Mouse (Mus musculus) midbrain, embryonic 15.5 days (tissue): ENCODE data around the gene Sri. TPM values are rescaled to one million over a fixed set of nuclear protein-coding genes. Genes with fewer than 3 reads are reported as not detected.

Source experiments
- ATAC-seq: fragments of 200-750 bp; cut with Nextera tagmentation; replicated peaks from 2 replicates; pipeline ENCODE4 v1.8.0; 2017; ENCODE audit warnings: moderate TSS enrichment
- H3K27ac ChIP-seq: fragments of 300-500 bp; sonication (generic); 2 replicates; pipeline ENCODE4 v1.5.1; 2015; ENCODE audit warnings: mild to moderate bottlenecking, inconsistent platforms
- H3K27me3 ChIP-seq: fragments of 300-500 bp; sonication (generic); replicated peaks from 2 replicates; pipeline ENCODE4 v1.6.1; 2015; ENCODE audit warnings: inconsistent platforms
- H3K36me3 ChIP-seq: fragments of 300-500 bp; sonication (generic); replicated peaks from 2 replicates; pipeline ENCODE4 v1.6.1; 2015; ENCODE audit warnings: inconsistent platforms
- H3K4me1 ChIP-seq: fragments of 300-500 bp; sonication (generic); 2 replicates; pipeline ENCODE4 v1.6.1; 2015; ENCODE audit warnings: inconsistent platforms
- H3K4me2 ChIP-seq: fragments of 300-500 bp; sonication (generic); 2 replicates; pipeline ENCODE4 v1.6.1; 2015; ENCODE audit warnings: inconsistent platforms, mild to moderate bottlenecking, moderate library complexity
- H3K4me3 ChIP-seq: fragments of 300-500 bp; sonication (generic); 2 replicates; pipeline ENCODE4 v1.5.1; 2015; ENCODE audit warnings: mild to moderate bottlenecking, inconsistent platforms
- H3K9ac ChIP-seq: fragments of 300-500 bp; sonication (generic); 2 replicates; pipeline ENCODE4 v1.6.1; 2015; ENCODE audit warnings: mild to moderate bottlenecking, inconsistent platforms
- H3K9me3 ChIP-seq: fragments of 300-500 bp; sonication (generic); 2 replicates; pipeline ENCODE4 v1.6.1; 2016; ENCODE audit warnings: inconsistent platforms
- WGBS: fragments of 180-500 bp; shearing (Covaris S2); methylation state at CpG from one replicate; pipeline ENCODE4 v1.1.7; 2015; ENCODE audit warnings: mixed read lengths; 5-methylcytosine and 5-hydroxymethylcytosine counted together
- polyA plus RNA-seq: library from polyadenylated mRNA; unstranded; fragments of >200 nt; fragmentation: Nextera tagmentation; extraction: Ambion mirVana; gene quantifications from 2 replicates; pipeline ENCODE4 v1.2.1, GENCODE M21; 2015

The Sri gene
- polyA plus RNA-seq, 1 experiment from 2014 or later, result 158 TPM

DNA sequence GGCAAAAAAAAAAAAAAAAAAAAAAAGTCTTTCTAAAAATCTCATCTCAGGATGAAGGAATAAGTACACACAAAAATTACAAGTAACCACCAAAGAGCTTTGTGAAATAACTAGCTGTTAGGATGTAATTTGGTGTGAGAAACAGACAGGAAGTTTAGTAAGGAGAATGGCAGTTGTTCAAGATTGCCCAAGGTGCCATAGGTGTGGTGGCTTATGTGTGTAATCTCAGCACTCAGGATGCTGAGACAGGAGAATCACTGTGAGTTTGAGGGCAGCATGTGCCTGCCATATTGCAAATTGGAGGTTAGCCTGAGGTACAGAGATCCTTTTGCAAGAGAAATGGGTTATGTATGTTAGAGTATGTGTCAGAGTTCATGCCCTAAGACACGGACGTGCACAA lies 16.6 kb downstream of the Sri start:
- Histone ChIP-seq H3K4me2 (no peak overlapping the region), H3K9ac (no peak overlapping the region), H3K4me3 (no peak overlapping the region), H3K27me3 (no peaks in the 10 kb centered on the region), H3K36me3 (peaks cover 20% of the 10 kb centered on the region; the same call in 1 of the 2 replicates), H3K27ac (no peak overlapping the region), H3K4me1 (peaks cover 5% of the 10 kb centered on the region), H3K9me3 (no peaks in the 10 kb centered on the region)
- ATAC-seq, result no peak
- WGBS, result 94% methylated on average over 2 of the region's 2 CpGs

DNA sequence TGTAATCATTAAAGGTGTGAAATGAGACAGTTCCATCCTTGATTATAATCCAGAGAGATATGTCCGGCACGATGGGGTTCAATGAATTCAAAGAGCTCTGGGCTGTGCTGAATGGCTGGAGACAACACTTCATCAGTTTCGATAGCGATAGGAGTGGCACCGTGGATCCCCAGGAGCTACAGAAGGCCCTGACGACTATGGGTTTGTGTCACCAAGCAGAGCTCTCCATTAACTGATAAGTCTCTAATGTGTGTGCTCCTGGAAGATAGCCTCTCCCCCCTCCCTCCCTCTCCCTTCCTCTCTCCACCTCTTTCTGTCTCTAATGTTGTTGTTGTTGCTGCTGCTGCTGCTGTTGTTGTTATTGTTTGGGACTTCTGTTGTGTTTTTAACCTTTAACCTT lies 17.3 kb downstream of the Sri start:
- peaks cover 20% of the 10 kb centered on the region; the same call in 1 of the 2 replicates for H3K36me3 ChIP-seq
- 68% methylated on average over 6 of the region's 6 CpGs for WGBS
- ATAC-seq, result 0 out of 2 replicates have a peak, but pooled peaks have one; percentile 45
- no peak overlapping the region for H3K4me2 ChIP-seq
- no peak overlapping the region for H3K9ac ChIP-seq
- H3K27ac ChIP-seq, result no peak overlapping the region
- no peaks in the 10 kb centered on the region for H3K4me1 ChIP-seq
- H3K27me3 ChIP-seq, result no peaks in the 10 kb centered on the region
- no peaks in the 10 kb centered on the region for H3K9me3 ChIP-seq
- no peak overlapping the region for H3K4me3 ChIP-seq

DNA sequence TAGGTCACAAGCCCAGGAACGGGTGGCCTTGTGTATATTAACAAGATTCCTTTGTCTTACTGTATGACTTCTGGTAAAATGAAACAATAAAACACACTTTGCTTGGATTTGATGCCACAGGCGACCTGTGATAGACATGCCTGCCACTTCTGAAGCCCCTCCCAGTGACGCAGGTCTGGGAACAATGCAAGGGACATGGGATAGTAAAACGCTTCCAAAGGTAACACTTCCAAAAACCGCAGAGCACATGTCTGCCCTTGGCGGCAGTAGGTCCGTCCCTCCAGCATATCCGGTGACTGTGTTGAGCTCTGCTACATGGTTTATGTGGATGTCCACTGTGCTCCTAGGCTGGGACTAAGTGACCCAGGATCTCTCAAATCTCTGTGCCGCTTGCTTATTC lies 27.5 kb downstream of the Sri start:
- no peaks in the 10 kb centered on the region for H3K4me1 ChIP-seq
- H3K9me3 ChIP-seq, result no peaks in the 10 kb centered on the region
- WGBS, result 95% methylated on average over 9 of the region's 9 CpGs

DNA sequence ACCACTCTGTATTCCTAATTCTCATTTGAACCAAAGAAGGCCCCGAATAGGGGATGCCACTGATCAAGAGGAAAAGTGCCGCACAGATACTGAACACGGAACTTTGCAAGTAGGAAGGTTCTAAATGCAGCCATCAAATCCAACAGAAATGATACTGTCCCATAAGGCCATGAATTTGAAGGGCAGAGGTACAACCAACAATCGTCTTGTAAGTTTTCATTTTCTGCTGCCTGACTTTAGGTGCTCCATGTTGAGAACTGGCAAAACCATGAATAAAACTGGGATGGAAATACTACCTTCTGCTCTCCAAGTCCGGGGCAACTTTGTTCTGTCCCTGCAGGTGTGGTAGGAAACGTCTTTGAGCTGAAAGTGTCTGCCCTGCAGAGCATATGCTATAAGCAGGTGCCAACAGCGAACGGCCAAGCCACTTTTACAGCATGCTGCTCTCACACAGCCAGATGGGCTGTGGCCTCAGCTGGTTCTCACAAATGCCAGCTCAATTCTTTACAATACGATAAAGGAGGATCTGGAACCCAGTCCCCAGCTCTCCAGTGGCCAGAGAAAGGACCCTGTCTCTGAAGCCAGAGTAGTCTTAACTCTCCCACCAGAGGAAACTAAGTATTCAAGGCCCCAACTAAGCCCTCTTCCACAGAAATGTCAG lies 28.2 kb downstream of the Sri start:
- no peak overlapping the region for H3K27ac ChIP-seq
- H3K4me3 ChIP-seq, result no peak overlapping the region
- no peaks in the 10 kb centered on the region for H3K9me3 ChIP-seq
- H3K27me3 ChIP-seq, result no peaks in the 10 kb centered on the region
- no peaks in the 10 kb centered on the region for H3K36me3 ChIP-seq
- no peak for ATAC-seq
- 92% methylated on average over 9 of the region's 9 CpGs for WGBS
- no peak overlapping the region for H3K9ac ChIP-seq
- no peak overlapping the region for H3K4me2 ChIP-seq
- no peaks in the 10 kb centered on the region for H3K4me1 ChIP-seq

More for the DNA sequence above, 27.5 kb downstream of the Sri start:
- ATAC-seq, result no peak
- no peaks in the 10 kb centered on the region for H3K27me3 ChIP-seq
- H3K4me2 ChIP-seq, result no peak overlapping the region
- H3K9ac ChIP-seq, result no peak overlapping the region
- H3K4me3 ChIP-seq, result no peak overlapping the region
- no peaks in the 10 kb centered on the region for H3K36me3 ChIP-seq
- H3K27ac ChIP-seq, result no peak overlapping the region

DNA sequence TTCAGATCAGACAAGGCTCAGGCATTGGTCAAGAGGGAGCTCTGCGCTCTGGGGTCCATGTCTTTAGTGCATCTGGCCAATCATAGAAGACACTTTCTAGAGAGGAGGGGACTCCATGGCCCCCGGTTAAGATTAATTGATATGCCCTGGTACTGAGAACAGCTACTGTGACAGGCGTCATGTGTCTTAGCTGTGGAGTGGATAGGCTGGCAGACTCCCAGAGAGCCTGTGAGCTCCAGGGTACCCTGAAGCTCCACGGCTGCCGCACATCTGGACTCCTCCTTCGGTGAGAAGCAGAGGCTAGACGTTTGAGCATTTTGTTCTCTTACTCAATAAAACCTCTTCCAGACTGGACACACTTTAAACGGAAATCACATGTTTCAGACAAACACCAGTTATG lies 31.6 kb downstream of the Sri start:
- no peak for ATAC-seq
- H3K27ac ChIP-seq, result no peak overlapping the region
- H3K9ac ChIP-seq, result no peak overlapping the region
- H3K36me3 ChIP-seq, result no peaks in the 10 kb centered on the region
- no peaks in the 10 kb centered on the region for H3K9me3 ChIP-seq
- H3K27me3 ChIP-seq, result no peaks in the 10 kb centered on the region
- H3K4me2 ChIP-seq, result no peak overlapping the region
- H3K4me1 ChIP-seq, result no peaks in the 10 kb centered on the region
- WGBS, result 92% methylated on average over 8 of the region's 8 CpGs
- H3K4me3 ChIP-seq, result no peak overlapping the region

DNA sequence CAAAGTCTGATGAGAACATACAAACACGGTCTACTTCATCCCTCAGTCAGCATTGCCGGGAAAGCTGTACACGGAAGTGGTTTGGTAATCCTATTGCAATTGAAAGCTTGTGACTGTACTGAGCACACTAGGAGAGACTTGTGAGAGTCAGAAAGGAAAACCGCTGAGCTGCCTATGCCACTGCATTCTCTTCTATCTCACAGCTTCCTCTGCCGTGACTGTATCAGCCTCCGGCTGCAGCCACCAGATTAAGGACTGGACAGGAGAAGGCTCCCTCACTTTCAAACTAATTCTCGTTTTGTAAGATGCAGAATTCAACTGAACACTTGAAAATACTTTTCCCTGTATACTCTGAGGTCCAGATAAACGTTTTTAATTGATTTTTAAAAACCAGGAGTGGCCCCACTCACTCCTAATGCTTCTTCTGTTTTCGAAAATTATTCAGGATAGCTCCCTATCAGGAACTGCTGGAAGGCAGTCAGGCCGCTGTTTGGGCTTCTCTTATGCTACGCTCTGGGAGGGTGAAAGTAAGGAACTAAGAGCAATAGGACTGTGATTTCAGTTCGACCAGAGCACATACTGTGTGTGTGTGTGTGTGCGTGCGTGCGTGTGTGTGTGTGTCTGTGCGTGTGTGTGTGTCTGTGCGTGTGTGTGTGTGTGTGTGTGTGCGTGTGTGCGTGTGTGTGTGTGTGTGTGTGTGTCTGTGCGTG lies 37.1 kb downstream of the Sri start:
- no peak overlapping the region for H3K27ac ChIP-seq
- H3K4me2 ChIP-seq, result no peak overlapping the region
- no peaks in the 10 kb centered on the region for H3K4me1 ChIP-seq
- WGBS, result 71% methylated on average over 20 of the region's 20 CpGs
- no peak overlapping the region for H3K4me3 ChIP-seq
- H3K9ac ChIP-seq, result no peak overlapping the region
- no peak for ATAC-seq
- H3K9me3 ChIP-seq, result no peaks in the 10 kb centered on the region
- H3K36me3 ChIP-seq, result no peaks in the 10 kb centered on the region
- H3K27me3 ChIP-seq, result no peaks in the 10 kb centered on the region

DNA sequence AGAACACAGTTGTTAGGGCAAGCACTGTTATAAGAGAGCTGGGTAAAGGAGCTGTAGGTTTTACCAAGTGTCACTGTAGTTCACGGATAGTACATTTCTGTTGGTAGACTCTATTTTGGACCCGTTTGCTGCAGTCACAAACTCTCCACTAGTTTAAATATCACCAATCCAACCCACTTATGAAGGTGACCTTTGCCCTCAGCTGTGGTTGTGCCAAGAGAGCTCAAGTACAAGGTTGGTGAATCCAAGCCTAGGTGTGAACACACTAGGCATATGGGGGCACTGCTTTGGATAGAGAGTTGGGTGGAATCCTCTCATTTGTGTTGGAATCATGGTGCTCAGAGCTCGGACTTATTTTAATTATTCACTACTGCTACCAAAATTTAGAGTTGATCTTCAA lies 39.8 kb downstream of the Sri start:
- no peaks in the 10 kb centered on the region for H3K9me3 ChIP-seq
- no peaks in the 10 kb centered on the region for H3K36me3 ChIP-seq
- H3K27me3 ChIP-seq, result no peaks in the 10 kb centered on the region
- ATAC-seq, result no peak
- H3K4me1 ChIP-seq, result no peaks in the 10 kb centered on the region
- no peak overlapping the region for H3K27ac ChIP-seq
- no peak overlapping the region for H3K4me3 ChIP-seq
- H3K4me2 ChIP-seq, result no peak overlapping the region
- WGBS, result 93% methylated on average over 3 of the region's 3 CpGs
- H3K9ac ChIP-seq, result no peak overlapping the region

DNA sequence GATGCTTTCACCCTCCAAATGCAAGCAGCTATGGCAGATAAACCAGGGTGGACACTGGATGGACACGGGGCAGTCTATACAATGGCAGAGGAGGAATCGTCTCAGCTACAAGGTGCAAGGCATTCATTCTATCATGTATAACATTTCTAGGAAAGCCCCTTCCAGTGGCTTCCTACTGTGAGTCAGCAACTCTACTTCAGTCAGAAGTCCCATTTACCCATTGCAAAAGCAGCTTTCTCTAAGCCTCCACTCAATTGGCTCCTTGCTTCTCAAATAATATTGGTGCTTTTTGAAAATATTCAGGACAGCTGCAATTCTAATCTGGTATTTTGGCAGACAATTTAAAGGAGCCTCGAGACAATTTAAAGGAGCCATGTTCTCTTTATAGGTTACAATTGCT lies 42.3 kb downstream of the Sri start:
- H3K4me3 ChIP-seq, result no peak overlapping the region
- ATAC-seq, result no peak
- no peaks in the 10 kb centered on the region for H3K27me3 ChIP-seq
- no peak overlapping the region for H3K9ac ChIP-seq
- H3K9me3 ChIP-seq, result no peaks in the 10 kb centered on the region
- H3K27ac ChIP-seq, result no peak overlapping the region
- H3K36me3 ChIP-seq, result peaks cover 6% of the 10 kb centered on the region; the same call in 1 of the 2 replicates
- no peaks in the 10 kb centered on the region for H3K4me1 ChIP-seq
- H3K4me2 ChIP-seq, result no peak overlapping the region
- 74% methylated on average over 3 of the region's 3 CpGs for WGBS

DNA sequence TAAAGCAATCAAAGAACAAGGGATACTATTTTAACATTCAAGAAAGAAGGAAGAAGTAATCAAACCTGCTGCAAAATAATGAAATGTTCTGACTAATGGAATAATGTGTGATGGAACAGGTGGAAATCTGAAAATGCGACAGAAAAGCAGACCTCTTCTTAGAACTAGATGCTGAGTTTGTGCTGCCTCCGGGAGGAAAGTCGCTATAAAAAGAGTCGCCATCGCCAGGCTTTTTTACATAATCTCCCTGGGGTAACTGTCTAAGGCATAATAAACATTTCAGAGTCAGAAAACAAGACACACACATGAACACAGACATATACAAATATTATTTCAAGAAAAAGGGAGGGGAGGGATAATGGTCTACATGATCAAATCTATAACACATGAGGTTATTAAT lies 49.0 kb downstream of the Sri start:
- Histone ChIP-seq H3K36me3 (peaks cover 6% of the 10 kb centered on the region; the same call in 1 of the 2 replicates), H3K27ac (no peak overlapping the region), H3K4me2 (no peak overlapping the region), H3K9me3 (no peaks in the 10 kb centered on the region), H3K9ac (no peak overlapping the region), H3K4me1 (no peaks in the 10 kb centered on the region), H3K27me3 (no peaks in the 10 kb centered on the region), H3K4me3 (no peak overlapping the region)
- ATAC-seq, result no peak
- WGBS, result 69% methylated on average over 5 of the region's 5 CpGs

DNA sequence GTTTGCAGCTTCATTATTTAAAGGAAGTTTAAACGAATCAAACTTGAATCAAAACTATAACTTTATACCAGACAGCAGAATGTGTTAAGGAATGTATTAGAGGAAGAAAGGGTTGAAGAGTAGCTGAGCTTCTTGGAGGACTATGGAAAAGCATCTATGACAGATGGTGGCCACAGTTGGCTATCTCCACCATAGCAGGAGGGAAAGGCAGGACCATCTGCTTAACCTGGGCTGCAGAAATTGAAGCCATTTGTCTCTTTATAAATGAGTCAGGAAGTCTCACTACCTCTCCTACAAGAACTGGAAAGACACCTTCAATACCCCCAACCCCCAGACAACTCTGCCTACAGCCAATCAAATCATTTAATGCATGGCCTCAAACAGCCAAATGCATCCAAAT lies 49.8 kb downstream of the Sri start:
- no peak for ATAC-seq
- H3K4me2 ChIP-seq, result no peak overlapping the region
- WGBS, result 89% methylated on average over 1 of the region's 1 CpGs
- H3K9me3 ChIP-seq, result no peaks in the 10 kb centered on the region
- no peaks in the 10 kb centered on the region for H3K27me3 ChIP-seq
- H3K36me3 ChIP-seq, result peaks cover 6% of the 10 kb centered on the region; the same call in 1 of the 2 replicates
- H3K9ac ChIP-seq, result no peak overlapping the region
- no peak overlapping the region for H3K27ac ChIP-seq
- H3K4me1 ChIP-seq, result no peaks in the 10 kb centered on the region
- H3K4me3 ChIP-seq, result no peak overlapping the region

DNA sequence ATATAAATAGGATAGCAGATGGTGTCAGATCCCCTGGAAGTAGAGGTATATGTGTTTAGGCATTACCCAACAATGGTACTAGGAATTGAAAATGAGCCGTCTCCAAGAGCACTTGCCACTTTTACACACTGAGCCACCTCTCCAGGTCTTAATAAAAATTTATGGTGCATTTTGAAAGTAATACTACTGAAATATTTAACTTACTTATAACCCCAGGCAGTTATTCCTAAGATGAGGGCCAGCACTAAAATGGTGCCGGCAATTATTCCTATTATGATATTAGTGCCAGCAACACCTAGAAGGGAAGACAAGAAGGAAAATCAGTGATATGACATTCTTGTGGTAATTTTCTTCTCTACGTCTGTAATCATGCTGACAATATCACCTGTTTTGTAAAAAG lies 65.8 kb downstream of the Sri start:
- Histone ChIP-seq H3K27ac (no peak overlapping the region), H3K4me1 (no peaks in the 10 kb centered on the region), H3K9me3 (no peaks in the 10 kb centered on the region), H3K9ac (no peak overlapping the region), H3K4me2 (no peak overlapping the region), H3K4me3 (no peak overlapping the region), H3K36me3 (no peaks in the 10 kb centered on the region; the same call in 1 of the 2 replicates), H3K27me3 (no peaks in the 10 kb centered on the region)
- ATAC-seq, result no peak
- WGBS, result 91% methylated on average over 3 of the region's 3 CpGs

DNA sequence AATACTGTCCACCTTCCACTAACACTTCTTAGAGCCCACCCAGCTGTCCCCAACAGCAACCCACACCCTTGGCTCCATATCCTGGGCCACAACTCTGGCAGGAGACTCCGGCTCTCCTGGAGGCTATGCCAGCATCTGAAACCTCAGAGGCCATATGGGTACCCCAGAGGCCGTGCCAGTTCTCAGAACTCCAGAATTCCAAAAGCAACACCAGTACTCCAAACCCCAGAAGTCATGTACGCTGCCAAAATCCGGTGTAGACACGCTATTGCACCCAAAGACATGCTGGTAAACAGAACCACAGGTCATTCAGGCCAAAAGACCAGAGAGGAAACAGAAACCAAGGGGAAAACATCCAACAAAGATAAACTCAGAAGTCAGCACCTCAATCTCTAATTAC lies 66.4 kb downstream of the Sri start:
- no peaks in the 10 kb centered on the region for H3K9me3 ChIP-seq
- 89% methylated on average over 5 of the region's 5 CpGs for WGBS
- no peak overlapping the region for H3K4me3 ChIP-seq
- no peak for ATAC-seq
- H3K9ac ChIP-seq, result no peak overlapping the region
- no peak overlapping the region for H3K27ac ChIP-seq
- no peaks in the 10 kb centered on the region for H3K27me3 ChIP-seq
- no peaks in the 10 kb centered on the region; the same call in 1 of the 2 replicates for H3K36me3 ChIP-seq
- H3K4me1 ChIP-seq, result no peaks in the 10 kb centered on the region
- no peak overlapping the region for H3K4me2 ChIP-seq
